9 mouse cellular contexts compared by ENCODE assay signal in the genomic region with DNA sequence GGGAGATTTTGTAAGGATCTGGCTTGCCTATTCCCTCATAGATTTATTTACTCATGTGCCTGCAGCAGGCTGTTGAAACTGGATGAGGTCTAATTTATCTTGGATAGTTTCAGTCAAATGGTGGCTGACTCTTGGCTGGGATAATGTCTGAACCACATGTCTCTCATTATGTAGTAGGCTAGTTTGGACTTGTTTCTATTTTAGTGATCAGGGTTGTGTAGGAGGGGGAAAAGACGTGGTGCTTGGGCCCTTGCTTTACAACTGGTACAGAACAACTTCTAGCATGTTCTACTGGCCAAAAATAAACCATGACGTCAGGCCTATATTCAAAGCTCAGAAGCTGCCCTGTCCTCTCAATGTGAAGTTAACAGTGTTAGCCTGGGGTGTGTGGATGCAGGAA.
A peak's percentile ranks its signal among the peaks of the same experiment; 100 is the strongest.
DNase-seq lines count a peak whose midpoint lies in the region; ATAC-seq and TF ChIP-seq lines count a peak whose summit lies in the region.
"Had no signal": no experiment of that assay in that cellular context is flagged by ENCODE, and none has a peak within 500 bp of the region (broad histone marks: within the 10 kb centered on the region; RNA-seq: fewer than 3 reads in every experiment).

No protein-coding gene starts in this region.

- no peak overlapping the region for H3K4me2 ChIP-seq in embryonic facial prominence, embryonic 11.5 days (ENCODE audit: low read depth, low read length)
- H3K4me2 ChIP-seq in heart, postnatal 0 days (ENCODE audit: low read depth, low read length), result no peak overlapping the region
- no peak overlapping the region for H3K4me2 ChIP-seq in limb, embryonic 14.5 days (replicated peaks; ENCODE audit: low read depth, low read length, severe bottlenecking)
- H3K4me2 ChIP-seq in midbrain, embryonic 16.5 days (ENCODE audit: low read length), result no peak overlapping the region

- H3K9me3 ChIP-seq in embryonic facial prominence, embryonic 11.5 days (replicated peaks; ENCODE audit: control insufficient read depth, low read length), result no peaks in the 10 kb centered on the region
- H3K9me3 ChIP-seq in embryonic facial prominence, embryonic 10.5 days, result no peaks in the 10 kb centered on the region
- no peaks in the 10 kb centered on the region for H3K9me3 ChIP-seq in heart, postnatal 0 days (replicated peaks; ENCODE audit: control insufficient read depth, low read length)
- no peaks in the 10 kb centered on the region for H3K9me3 ChIP-seq in limb, embryonic 14.5 days (ENCODE audit: control insufficient read depth, low read length)
- no peaks in the 10 kb centered on the region for H3K9me3 ChIP-seq in midbrain, embryonic 16.5 days (replicated peaks; ENCODE audit: control insufficient read depth, low read length, poor library complexity, severe bottlenecking)
- no peaks in the 10 kb centered on the region for H3K9me3 ChIP-seq in midbrain, embryonic 10.5 days (replicated peaks)

- ATAC-seq in embryonic facial prominence, embryonic 11.5 days (replicated peaks; ENCODE audit: insufficient number of reproducible peaks, low FRiP score, low TSS enrichment, low read depth), result no peak
- ATAC-seq in heart, postnatal 0 days (ENCODE audit: insufficient read depth, low read depth), result peak; percentile 99
- ATAC-seq in limb, embryonic 14.5 days (ENCODE audit: low FRiP score, low read depth), result peak; percentile 83
- no peak for ATAC-seq in midbrain, embryonic 16.5 days

- H3K27ac ChIP-seq in embryonic facial prominence, embryonic 11.5 days (replicated peaks; ENCODE audit: low read depth, low read length), result no peak overlapping the region
- H3K27ac ChIP-seq in embryonic facial prominence, embryonic 10.5 days (replicated peaks), result no peak overlapping the region
- H3K27ac ChIP-seq in heart, postnatal 0 days (ENCODE audit: low read depth), result peak overlapping the region; percentile 73
- H3K27ac ChIP-seq in limb, embryonic 14.5 days (replicated peaks; ENCODE audit: low read depth, low read length), result no peak overlapping the region
- H3K27ac ChIP-seq in midbrain, embryonic 16.5 days (ENCODE audit: low read length), result no peak overlapping the region
- no peak overlapping the region for H3K27ac ChIP-seq in midbrain, embryonic 10.5 days (replicated peaks)

- no peaks in the 10 kb centered on the region for H3K36me3 ChIP-seq in embryonic facial prominence, embryonic 11.5 days (replicated peaks; ENCODE audit: control insufficient read depth, insufficient read depth, low read depth, low read length)
- no peaks in the 10 kb centered on the region for H3K36me3 ChIP-seq in embryonic facial prominence, embryonic 10.5 days (replicated peaks)
- H3K36me3 ChIP-seq in heart, postnatal 0 days (replicated peaks; ENCODE audit: control insufficient read depth, insufficient read depth, low read length), result no peaks in the 10 kb centered on the region
- no peaks in the 10 kb centered on the region for H3K36me3 ChIP-seq in limb, embryonic 14.5 days (ENCODE audit: control insufficient read depth, insufficient read depth, low read length)
- no peaks in the 10 kb centered on the region for H3K36me3 ChIP-seq in midbrain, embryonic 16.5 days (ENCODE audit: control insufficient read depth, insufficient read depth, low read length)
- no peaks in the 10 kb centered on the region for H3K36me3 ChIP-seq in midbrain, embryonic 10.5 days

- 41% methylated on average over 2 of the region's 2 CpGs for WGBS in embryonic facial prominence, embryonic 11.5 days
- WGBS in embryonic facial prominence, embryonic 10.5 days, result 56% methylated on average over 2 of the region's 2 CpGs
- 17% methylated on average over 2 of the region's 2 CpGs for WGBS in heart, postnatal 0 days
- WGBS in limb, embryonic 14.5 days, result 36% methylated on average over 2 of the region's 2 CpGs
- 83% methylated on average over 2 of the region's 2 CpGs for WGBS in midbrain, embryonic 16.5 days
- 80% methylated on average over 2 of the region's 2 CpGs for WGBS in midbrain, embryonic 10.5 days

- H3K9ac ChIP-seq in embryonic facial prominence, embryonic 11.5 days (replicated peaks; ENCODE audit: low read length), result no peak overlapping the region
- H3K9ac ChIP-seq in heart, postnatal 0 days (replicated peaks; ENCODE audit: low read depth, low read length), result no peak overlapping the region
- H3K9ac ChIP-seq in limb, embryonic 14.5 days (ENCODE audit: low read depth, low read length, severe bottlenecking), result no peak overlapping the region
- H3K9ac ChIP-seq in midbrain, embryonic 16.5 days (ENCODE audit: low read depth, low read length), result no peak overlapping the region

- H3K4me3 ChIP-seq in embryonic facial prominence, embryonic 11.5 days (ENCODE audit: low read depth, low read length), result no peak overlapping the region
- no peak overlapping the region for H3K4me3 ChIP-seq in embryonic facial prominence, embryonic 10.5 days
- H3K4me3 ChIP-seq in heart, postnatal 0 days (ENCODE audit: low read depth, low read length), result no peak overlapping the region
- no peak overlapping the region for H3K4me3 ChIP-seq in limb, embryonic 14.5 days (replicated peaks; ENCODE audit: low read length)
- H3K4me3 ChIP-seq in midbrain, embryonic 16.5 days (ENCODE audit: low read depth, low read length), result no peak overlapping the region
- H3K4me3 ChIP-seq in midbrain, embryonic 10.5 days, result no peak overlapping the region

- TF ChIP-seq EP300 in heart, postnatal 0 days (IDR thresholded peaks at IDR 0.05; ENCODE audit: low read depth), result no peak

- no peak for TF ChIP-seq POLR2A in limb, embryonic 14.5 days (IDR thresholded peaks at IDR 0.05; ENCODE audit: borderline replicate concordance, extremely low read depth, insufficient read depth, insufficient read length)

- DNase-seq in embryonic facial prominence, embryonic 11.5 days (ENCODE audit: low spot score), result peak; percentile 15
- no peak for DNase-seq in embryonic facial prominence, embryonic 10.5 days (ENCODE audit: low spot score)
- DNase-seq in brain, adult 2 months (ENCODE audit: low read depth, low spot score), result peak; percentile 66
- peak; percentile 90 for DNase-seq in heart, postnatal 0 days (ENCODE audit: low spot score)
- peak; percentile 57 for DNase-seq in limb, embryonic 14.5 days (ENCODE audit: low spot score)
- DNase-seq in cerebellum, postnatal 10 days, result no peak
- DNase-seq in midbrain, embryonic 10.5 days (ENCODE audit: low spot score), result no peak
- DNase-seq: cerebellum, adult 2 months had no signal

- no peak for TF ChIP-seq CTCF in heart, postnatal 0 days (IDR thresholded peaks at IDR 0.05; ENCODE audit: low read depth)

- H3K4me1 ChIP-seq in embryonic facial prominence, embryonic 11.5 days (ENCODE audit: control insufficient read depth, insufficient read depth, low read length), result no peaks in the 10 kb centered on the region
- H3K4me1 ChIP-seq in embryonic facial prominence, embryonic 10.5 days, result peaks cover 8% of the 10 kb centered on the region; the same call in 1 of the 2 replicates
- H3K4me1 ChIP-seq in heart, postnatal 0 days (ENCODE audit: control insufficient read depth, insufficient read depth), result peaks cover 7% of the 10 kb centered on the region
- H3K4me1 ChIP-seq in limb, embryonic 14.5 days (ENCODE audit: control insufficient read depth, insufficient read depth, low read length), result no peaks in the 10 kb centered on the region; the same call in 1 of the 2 replicates
- H3K4me1 ChIP-seq in midbrain, embryonic 16.5 days (ENCODE audit: control insufficient read depth, insufficient read depth, low read length), result peaks cover 3% of the 10 kb centered on the region; the same call in 1 of the 2 replicates
- no peaks in the 10 kb centered on the region for H3K4me1 ChIP-seq in midbrain, embryonic 10.5 days

- no peaks in the 10 kb centered on the region for H3K27me3 ChIP-seq in embryonic facial prominence, embryonic 11.5 days (ENCODE audit: control insufficient read depth, insufficient read depth, low read length)
- no peaks in the 10 kb centered on the region for H3K27me3 ChIP-seq in embryonic facial prominence, embryonic 10.5 days (replicated peaks; ENCODE audit: low read depth, poor library complexity, severe bottlenecking)
- H3K27me3 ChIP-seq in heart, postnatal 0 days (ENCODE audit: control insufficient read depth, insufficient read depth, low read length), result no peaks in the 10 kb centered on the region
- H3K27me3 ChIP-seq in limb, embryonic 14.5 days (ENCODE audit: control insufficient read depth, insufficient read depth, low read length), result no peaks in the 10 kb centered on the region
- no peaks in the 10 kb centered on the region for H3K27me3 ChIP-seq in midbrain, embryonic 16.5 days (ENCODE audit: control insufficient read depth, insufficient read depth, low read depth, low read length)
- no peaks in the 10 kb centered on the region for H3K27me3 ChIP-seq in midbrain, embryonic 10.5 days (ENCODE audit: low read depth, poor library complexity, severe bottlenecking)

Comparison
In these comparisons a context has a peak if more than half of its experiments do, and no peak if none do; other contexts are left out.
1. DNase-seq: peak in embryonic facial prominence, embryonic 11.5 days (single experiment), brain, adult 2 months (single experiment), heart, postnatal 0 days (single experiment) and limb, embryonic 14.5 days (single experiment); none in embryonic facial prominence, embryonic 10.5 days (single experiment), cerebellum, postnatal 10 days (0 of 2) and midbrain, embryonic 10.5 days (single experiment).
2. ATAC-seq: peak in heart, postnatal 0 days (single experiment) and limb, embryonic 14.5 days (single experiment); none in embryonic facial prominence, embryonic 11.5 days (single experiment) and midbrain, embryonic 16.5 days (single experiment).